Mouse (Mus musculus) kidney, embryonic 15.5 days (tissue): ENCODE measurements around the gene Slc17a7. TPM values are rescaled to one million over a fixed set of nuclear protein-coding genes. Genes with fewer than 3 reads are reported as not detected.
"Not testable (repeated sequence)": the region's sequence is repeated elsewhere in the genome, so short reads cannot be mapped to it uniquely, and the experiment has no call there.

Experiments used
- ATAC-seq: fragments of 200-750 bp; cut with Nextera tagmentation; replicated peaks from 2 replicates; pipeline ENCODE4 v1.8.0; 2017; ENCODE audit warnings: moderate TSS enrichment; ENCODE audit not compliant: low FRiP score
- H3K27ac ChIP-seq: fragments of 300-500 bp; sonication (generic); 2 replicates; pipeline ENCODE4 v1.5.1; 2015; ENCODE audit warnings: mild to moderate bottlenecking, inconsistent platforms
- H3K27me3 ChIP-seq: fragments of 300-500 bp; sonication (generic); 2 replicates; pipeline ENCODE4 v1.6.1; 2015; ENCODE audit warnings: inconsistent platforms
- H3K36me3 ChIP-seq: fragments of 300-500 bp; sonication (generic); 2 replicates; pipeline ENCODE4 v1.6.1; 2015; ENCODE audit warnings: inconsistent platforms
- H3K4me1 ChIP-seq: fragments of 300-500 bp; sonication (generic); 2 replicates; pipeline ENCODE4 v1.6.1; 2015; ENCODE audit warnings: inconsistent platforms
- H3K4me2 ChIP-seq: fragments of 300-500 bp; sonication (generic); 2 replicates; pipeline ENCODE4 v1.6.1; 2015; ENCODE audit warnings: moderate library complexity, mild to moderate bottlenecking, inconsistent platforms
- H3K4me3 ChIP-seq: fragments of 300-500 bp; sonication (generic); replicated peaks from 2 replicates; pipeline ENCODE4 v1.5.1; 2015; ENCODE audit warnings: mild to moderate bottlenecking, inconsistent platforms
- H3K9ac ChIP-seq: fragments of 300-500 bp; sonication (generic); 2 replicates; pipeline ENCODE4 v1.6.1; 2015; ENCODE audit warnings: mild to moderate bottlenecking, inconsistent platforms
- H3K9me3 ChIP-seq: fragments of 300-500 bp; sonication (generic); replicated peaks from 2 replicates; pipeline ENCODE4 v1.6.1; 2016; ENCODE audit warnings: inconsistent platforms
- WGBS: fragments of 180-500 bp; shearing (Covaris S2); methylation state at CpG from one replicate; pipeline ENCODE4 v1.1.7; 2015; ENCODE audit warnings: mixed read lengths; 5-methylcytosine and 5-hydroxymethylcytosine counted together
- polyA plus RNA-seq: library from polyadenylated mRNA; unstranded; fragments of >200 nt; fragmentation: Nextera tagmentation; extraction: Ambion mirVana; gene quantifications from 2 replicates; pipeline ENCODE4 v1.2.1, GENCODE M21; 2015

Slc17a7 gene
- polyA plus RNA-seq, 1 experiment from 2014 or later: 0.30 TPM

- no peaks in the 10 kb centered on the region for H3K36me3 ChIP-seq
- peaks cover 31% of the 10 kb centered on the region for H3K4me1 ChIP-seq
- no peak overlapping the region for H3K4me3 ChIP-seq
- peaks cover 94% of the 10 kb centered on the region for H3K27me3 ChIP-seq
- H3K4me2 ChIP-seq: no peak overlapping the region
- H3K27ac ChIP-seq: no peak overlapping the region
- no peak for ATAC-seq
- H3K9me3 ChIP-seq: peaks cover 17% of the 10 kb centered on the region
- WGBS: 62% methylated on average over 7 of the region's 7 CpGs
- H3K9ac ChIP-seq: no peak overlapping the region
Observed at GRCm38 (mm10) chr7:45172974-45173373, 9.2 kb downstream of the Slc17a7 start.

- 59% methylated on average over 1 of the region's 1 CpGs for WGBS
- not testable (repeated sequence) for ATAC-seq, H3K4me2 ChIP-seq
Observed at GRCm38 (mm10) chr7:45173772-45174171, 10.0 kb downstream of the Slc17a7 start.

GRCm38 (mm10) chr7:45174567-45175280, 11.0 kb downstream of the Slc17a7 start:
- Histone ChIP-seq H3K9ac (no peak overlapping the region), H3K9me3 (peaks cover 7% of the 10 kb centered on the region; the same call in 1 of the 2 replicates), H3K36me3 (no peaks in the 10 kb centered on the region), H3K4me1 (peaks cover 23% of the 10 kb centered on the region), H3K27ac (no peak overlapping the region), H3K4me2 (peak overlapping the region; percentile 50), H3K4me3 (peak overlapping the region; percentile 22), H3K27me3 (peaks cover 94% of the 10 kb centered on the region)
- no peak; the same call in 1 of the 2 replicates for ATAC-seq
- WGBS: 3% methylated on average over 29 of the region's 29 CpGs

More at GRCm38 (mm10) chr7:45173772-45174171, 10.0 kb downstream of the Slc17a7 start:
- H3K27ac ChIP-seq, H3K36me3 ChIP-seq, H3K9ac ChIP-seq, H3K4me3 ChIP-seq: not testable (repeated sequence)
- peaks cover 17% of the 10 kb centered on the region for H3K9me3 ChIP-seq
- peaks cover 25% of the 10 kb centered on the region for H3K4me1 ChIP-seq
- peaks cover 94% of the 10 kb centered on the region for H3K27me3 ChIP-seq

- ATAC-seq: no peak
- H3K4me3 ChIP-seq: peak overlapping the region; percentile 22; the same call in 1 of the 2 replicates
- H3K27ac ChIP-seq: no peak overlapping the region
- peaks cover under 1% of the 10 kb centered on the region; the same call in 1 of the 2 replicates for H3K9me3 ChIP-seq
- H3K36me3 ChIP-seq: no peaks in the 10 kb centered on the region
- no peak overlapping the region for H3K9ac ChIP-seq
- H3K4me2 ChIP-seq: 0 out of 2 replicates have a peak overlapping the region, but pooled peaks have one; percentile 50
- WGBS: 2% methylated on average over 13 of the region's 13 CpGs
- H3K4me1 ChIP-seq: peaks cover 23% of the 10 kb centered on the region
- H3K27me3 ChIP-seq: peaks cover 94% of the 10 kb centered on the region
Observed at GRCm38 (mm10) chr7:45175398-45175797, 11.6 kb downstream of the Slc17a7 start.

GRCm38 (mm10) chr7:45175929-45176328, 12.2 kb downstream of the Slc17a7 start:
- no peak for ATAC-seq
- Histone ChIP-seq H3K36me3 (no peaks in the 10 kb centered on the region), H3K9ac (no peak overlapping the region), H3K4me2 (peak overlapping the region; percentile 49), H3K4me1 (peaks cover 24% of the 10 kb centered on the region), H3K27me3 (peaks cover 94% of the 10 kb centered on the region), H3K9me3 (no peaks in the 10 kb centered on the region), H3K4me3 (peak overlapping the region; percentile 25), H3K27ac (no peak overlapping the region)
- WGBS: 3% methylated on average over 23 of the region's 23 CpGs

- no peaks in the 10 kb centered on the region for H3K9me3 ChIP-seq
- peak overlapping the region; percentile 25 for H3K4me3 ChIP-seq
- H3K4me2 ChIP-seq: peak overlapping the region; percentile 49
- H3K4me1 ChIP-seq: peaks cover 28% of the 10 kb centered on the region
- ATAC-seq: no peak
- peaks cover 94% of the 10 kb centered on the region for H3K27me3 ChIP-seq
- H3K9ac ChIP-seq: no peak overlapping the region
- 3% methylated on average over 31 of the region's 31 CpGs for WGBS
- H3K36me3 ChIP-seq: no peaks in the 10 kb centered on the region
- no peak overlapping the region for H3K27ac ChIP-seq
Observed at GRCm38 (mm10) chr7:45176356-45176755, 12.6 kb downstream of the Slc17a7 start.

- H3K27me3 ChIP-seq: peaks cover 98% of the 10 kb centered on the region
- WGBS: 26% methylated on average over 7 of the region's 7 CpGs
- H3K9ac ChIP-seq: no peak overlapping the region
- H3K9me3 ChIP-seq: no peaks in the 10 kb centered on the region
- H3K4me1 ChIP-seq: peaks cover 44% of the 10 kb centered on the region
- no peak overlapping the region for H3K4me2 ChIP-seq
- no peak for ATAC-seq
- no peaks in the 10 kb centered on the region for H3K36me3 ChIP-seq
- H3K4me3 ChIP-seq: no peak overlapping the region
- H3K27ac ChIP-seq: no peak overlapping the region
Observed at GRCm38 (mm10) chr7:45178550-45178949, 14.8 kb downstream of the Slc17a7 start.

- Histone ChIP-seq H3K27ac (no peak within 1 kb of the TSS), H3K4me1 (peaks cover 44% of the 10 kb centered on the region), H3K4me2 (no peak within 1 kb of the TSS), H3K9me3 (no peaks in the 10 kb centered on the region), H3K27me3 (peaks cover 100% of the 10 kb centered on the region), H3K4me3 (no peak within 1 kb of the TSS), H3K36me3 (no peaks in the 10 kb centered on the region), H3K9ac (no peak within 1 kb of the TSS)
- ATAC-seq: no peak
- WGBS: 22% methylated on average over 7 of the region's 7 CpGs
Observed at GRCm38 (mm10) chr7:45179469-45179868, 15.7 kb downstream of the Slc17a7 start, which contains the start of gene Gfy. Gene Gfy, minus strand, starts transcription at chr7:45179569.

GRCm38 (mm10) chr7:45180896-45181477, 17.2 kb downstream of the Slc17a7 start, which contains the start of gene Pth2:
Gene Pth2, plus strand, starts transcription at chr7:45180995.
- Histone ChIP-seq H3K27me3 (peaks cover 99% of the 10 kb centered on the region), H3K9me3 (no peaks in the 10 kb centered on the region), H3K9ac (no peak within 1 kb of the TSS), H3K4me2 (peak within 1 kb of the TSS; percentile 79), H3K36me3 (no peaks in the 10 kb centered on the region), H3K4me3 (peak within 1 kb of the TSS; percentile 40), H3K27ac (no peak within 1 kb of the TSS), H3K4me1 (peaks cover 29% of the 10 kb centered on the region)
- no peak for ATAC-seq
- WGBS: 16% methylated on average over 20 of the region's 20 CpGs

GRCm38 (mm10) chr7:45181540-45181939, 17.8 kb downstream of the Slc17a7 start:
- peak overlapping the region; percentile 40 for H3K4me3 ChIP-seq
- ATAC-seq: no peak; the same call in 1 of the 2 replicates

GRCm38 (mm10) chr7:45182199-45182601, 18.5 kb downstream of the Slc17a7 start:
- peak overlapping the region; percentile 45; the same call in 1 of the 2 replicates for H3K27ac ChIP-seq
- peak overlapping the region; percentile 40 for H3K4me3 ChIP-seq
- WGBS: under 1% methylated on average over 34 of the region's 34 CpGs
- peak overlapping the region; percentile 79 for H3K4me2 ChIP-seq
- peaks cover 21% of the 10 kb centered on the region for H3K4me1 ChIP-seq
- peaks cover 98% of the 10 kb centered on the region for H3K27me3 ChIP-seq
- H3K9ac ChIP-seq: peak overlapping the region; percentile 31; the same call in 1 of the 2 replicates
- no peaks in the 10 kb centered on the region for H3K36me3 ChIP-seq
- ATAC-seq: peak; percentile 87
- H3K9me3 ChIP-seq: no peaks in the 10 kb centered on the region

More at GRCm38 (mm10) chr7:45181540-45181939, 17.8 kb downstream of the Slc17a7 start:
- Histone ChIP-seq H3K36me3 (no peaks in the 10 kb centered on the region), H3K9me3 (no peaks in the 10 kb centered on the region), H3K27ac (no peak overlapping the region), H3K9ac (no peak overlapping the region), H3K4me1 (peaks cover 24% of the 10 kb centered on the region), H3K27me3 (peaks cover 98% of the 10 kb centered on the region), H3K4me2 (peak overlapping the region; percentile 79)
- WGBS: 5% methylated on average over 35 of the region's 35 CpGs

GRCm38 (mm10) chr7:45182606-45183005, 18.9 kb downstream of the Slc17a7 start:
- Histone ChIP-seq H3K4me2 (peak overlapping the region; percentile 79), H3K4me3 (peak overlapping the region; percentile 40), H3K4me1 (peaks cover 21% of the 10 kb centered on the region), H3K27ac (peak overlapping the region; percentile 45; the same call in 1 of the 2 replicates), H3K9me3 (no peaks in the 10 kb centered on the region), H3K9ac (peak overlapping the region; percentile 31; the same call in 1 of the 2 replicates), H3K27me3 (peaks cover 96% of the 10 kb centered on the region), H3K36me3 (no peaks in the 10 kb centered on the region)
- peak; percentile 64 for ATAC-seq
- WGBS: 13% methylated on average over 11 of the region's 11 CpGs
